Mouse (Mus musculus): ENCODE data around the gene Lrrc4.

Gene Lrrc4

GRCm38 (mm10) chr6:28663670-28664069, 167.9 kb downstream of the Lrrc4 start:
- no peak for DNase-seq

- DNase-seq, result no peak
Measured at GRCm38 (mm10) chr6:28663004-28663403, 168.5 kb downstream of the Lrrc4 start.

GRCm38 (mm10) chr6:28656511-28656910, 175.0 kb downstream of the Lrrc4 start:
- no peak for DNase-seq

- no peak for DNase-seq
Measured at GRCm38 (mm10) chr6:28645231-28645630, 186.3 kb downstream of the Lrrc4 start.

GRCm38 (mm10) chr6:28642909-28643308, 188.6 kb downstream of the Lrrc4 start:
- no peak for DNase-seq

GRCm38 (mm10) chr6:28640088-28640487, 191.5 kb downstream of the Lrrc4 start:
- DNase-seq, result no peak

- no peak for DNase-seq
Measured at GRCm38 (mm10) chr6:28635531-28636348, 195.8 kb downstream of the Lrrc4 start.

- DNase-seq, result no peak
Measured at GRCm38 (mm10) chr6:28635092-28635491, 196.5 kb downstream of the Lrrc4 start.

GRCm38 (mm10) chr6:28633656-28634055, 197.9 kb downstream of the Lrrc4 start:
- DNase-seq, result peak; percentile 46

GRCm38 (mm10) chr6:28633120-28633519, 198.4 kb downstream of the Lrrc4 start:
- no peak for DNase-seq

GRCm38 (mm10) chr6:28630926-28631325, 200.6 kb downstream of the Lrrc4 start:
- no peak for DNase-seq

GRCm38 (mm10) chr6:28629866-28630265, 201.7 kb downstream of the Lrrc4 start:
- no peak for DNase-seq

- no peak for DNase-seq
Measured at GRCm38 (mm10) chr6:28628408-28628807, 203.1 kb downstream of the Lrrc4 start.

GRCm38 (mm10) chr6:28622963-28623362, 208.6 kb downstream of the Lrrc4 start:
- no peak for DNase-seq

- no peak for DNase-seq
Measured at GRCm38 (mm10) chr6:28622522-28622921, 209.0 kb downstream of the Lrrc4 start.

GRCm38 (mm10) chr6:28621961-28622360, 209.6 kb downstream of the Lrrc4 start:
- no peak for DNase-seq

- no peak for DNase-seq
Measured at GRCm38 (mm10) chr6:28621431-28621830, 210.1 kb downstream of the Lrrc4 start.

- DNase-seq, result peak; percentile 56
Measured at GRCm38 (mm10) chr6:28618751-28619153, 212.8 kb downstream of the Lrrc4 start.

- DNase-seq, result no peak
Measured at GRCm38 (mm10) chr6:28618299-28618698, 213.2 kb downstream of the Lrrc4 start.

- peak; percentile 14 for DNase-seq
Measured at GRCm38 (mm10) chr6:28615966-28616365, 215.6 kb downstream of the Lrrc4 start.

GRCm38 (mm10) chr6:28615408-28615807, 216.1 kb downstream of the Lrrc4 start:
- DNase-seq, result no peak

GRCm38 (mm10) chr6:28614856-28615255, 216.7 kb downstream of the Lrrc4 start:
- no peak for DNase-seq

GRCm38 (mm10) chr6:28613441-28613840, 218.1 kb downstream of the Lrrc4 start:
- DNase-seq, result no peak
